Mouse (Mus musculus): ENCODE data around the gene Usp20. TPM values are rescaled to one million over a fixed set of nuclear protein-coding genes. Genes with fewer than 3 reads are reported as not detected.

Usp20 gene
- total RNA-seq, 2 experiments from 2014 or later, result 2.2 to 10.0 TPM

- peak; percentile 68 for ATAC-seq (replicated peaks; ENCODE audit: poor library complexity, severe bottlenecking)
These were observed 86.4 kb downstream of the Usp20 start for GRCm38 (mm10) chr2:31068246-31069113.

GRCm38 (mm10) chr2:31069114-31069445 lies 87.0 kb downstream of the Usp20 start:
- no peak for ATAC-seq (replicated peaks; ENCODE audit: poor library complexity, severe bottlenecking)

GRCm38 (mm10) chr2:31069506-31069905 lies 87.4 kb downstream of the Usp20 start:
- peak; percentile 20; the same call in 1 of the 2 replicates for ATAC-seq (replicated peaks; ENCODE audit: poor library complexity, severe bottlenecking)

Other genes with a start within 250 kb of the Usp20 start
- gene 1700001O22Rik, start 178.6 kb upstream of the Usp20 start, total RNA-seq (2014; fragmentation: Nextera tagmentation), result not detected in 2 replicates
- 0.73 TPM in 1 of 2 replicates, not detected in the other for gene 1700001O22Rik, start 178.6 kb upstream of the Usp20 start, total RNA-seq (2017)
- 20.2 and 26.8 TPM in 2 replicates for gene Ntmt1, start 174.5 kb upstream of the Usp20 start, total RNA-seq (2014; fragmentation: Nextera tagmentation)
- gene Ntmt1, start 174.5 kb upstream of the Usp20 start, total RNA-seq (2017), result 16.2 and 18.6 TPM in 2 replicates
- 8.4 and 18.9 TPM in 2 replicates for gene Asb6, start 151.9 kb upstream of the Usp20 start, total RNA-seq (2014; fragmentation: Nextera tagmentation)
- gene Asb6, start 151.9 kb upstream of the Usp20 start, total RNA-seq (2017), result 12.2 and 27.1 TPM in 2 replicates
- not detected in 2 replicates for gene Prrx2, start 147.3 kb upstream of the Usp20 start, total RNA-seq (2014; fragmentation: Nextera tagmentation)
- not detected in 2 replicates for gene Prrx2, start 147.3 kb upstream of the Usp20 start, total RNA-seq (2017)
- 0.30 TPM in 1 of 2 replicates, not detected in the other for gene Ptges, start 52.4 kb upstream of the Usp20 start, total RNA-seq (2014; fragmentation: Nextera tagmentation)
- 0.13 and 0.52 TPM in 2 replicates for gene Ptges, start 52.4 kb upstream of the Usp20 start, total RNA-seq (2017)
- 39.2 and 43.9 TPM in 2 replicates for gene Tor1b, start 29.3 kb upstream of the Usp20 start, total RNA-seq (2014; fragmentation: Nextera tagmentation)
- 33.9 and 37.7 TPM in 2 replicates for gene Tor1b, start 29.3 kb upstream of the Usp20 start, total RNA-seq (2017)
- gene Tor1a, start 14.3 kb upstream of the Usp20 start, total RNA-seq (2014; fragmentation: Nextera tagmentation), result 72.9 and 76.1 TPM in 2 replicates
- gene Tor1a, start 14.3 kb upstream of the Usp20 start, total RNA-seq (2017), result 101 and 156 TPM in 2 replicates
- gene BC005624, start 78 bp upstream of the Usp20 start, total RNA-seq (2014; fragmentation: Nextera tagmentation), result 35.9 and 42.6 TPM in 2 replicates
- 60.0 and 61.0 TPM in 2 replicates for gene BC005624, start 78 bp upstream of the Usp20 start, total RNA-seq (2017)
- 57.0 and 64.0 TPM in 2 replicates for gene Fnbp1, start 159.7 kb downstream of the Usp20 start, total RNA-seq (2014; fragmentation: Nextera tagmentation)
- 24.3 and 47.2 TPM in 2 replicates for gene Fnbp1, start 159.7 kb downstream of the Usp20 start, total RNA-seq (2017)
- gene Gpr107, start 170.0 kb downstream of the Usp20 start, total RNA-seq (2014; fragmentation: Nextera tagmentation), result 12.8 and 13.5 TPM in 2 replicates
- gene Gpr107, start 170.0 kb downstream of the Usp20 start, total RNA-seq (2017), result 16.4 and 16.9 TPM in 2 replicates

Data from granulocyte monocyte progenitor cell, adult 5-6 weeks (primary cell).